Mouse (Mus musculus) testis, adult 2 months (tissue): ENCODE measurements around the gene Polh. TPM values are rescaled to one million over a fixed set of nuclear protein-coding genes. Genes with fewer than 3 reads are reported as not detected.

Experiments used
- H3K27ac ChIP-seq: fragments of 200-500 bp; 2 replicates; pipeline ENCODE4 v1.5.1; 2012; ENCODE audit warnings: low read depth, low read length; ENCODE audit not compliant: control insufficient read depth, insufficient read depth
- H3K27me3 ChIP-seq: fragments of 200-500 bp; 2 replicates; pipeline ENCODE4 v1.6.1; 2012; ENCODE audit warnings: mild to moderate bottlenecking, low read length, moderate library complexity; ENCODE audit not compliant: control insufficient read depth, insufficient read depth
- H3K36me3 ChIP-seq: fragments of 200-500 bp; 2 replicates; pipeline ENCODE4 v1.6.1; 2012; ENCODE audit warnings: mild to moderate bottlenecking, low read length; ENCODE audit not compliant: control insufficient read depth, insufficient read depth
- H3K4me1 ChIP-seq: fragments of 200-500 bp; 2 replicates; pipeline ENCODE4 v1.6.1; 2012; ENCODE audit warnings: low read length; ENCODE audit not compliant: control insufficient read depth, insufficient read depth
- H3K4me3 ChIP-seq: fragments of 200-500 bp; 2 replicates; pipeline ENCODE4 v1.5.1; 2012; ENCODE audit warnings: low read depth, mild to moderate bottlenecking, low read length, moderate library complexity, mixed read lengths; ENCODE audit not compliant: control insufficient read depth
- CTCF ChIP-seq: fragments of 200-500 bp; IDR thresholded peaks from 2 replicates; pipeline ENCODE4 v1.5.1; 2012; ENCODE audit warnings: low read depth, mild to moderate bottlenecking, inconsistent platforms, low read length, moderate library complexity; ENCODE audit not compliant: control insufficient read depth, insufficient read depth, insufficient replicate concordance
- POLR2A ChIP-seq: fragments of 200-500 bp; IDR thresholded peaks from 2 replicates; pipeline ENCODE4 v1.6.1; 2012; ENCODE audit warnings: low read depth, mild to moderate bottlenecking, inconsistent platforms, low read length, moderate library complexity; ENCODE audit not compliant: control insufficient read depth
- polyA plus RNA-seq: library from polyadenylated mRNA; depleted of rRNA; stranded (reverse); fragments of >200 nt; gene quantifications from 2 replicates; pipeline ENCODE4 v1.2.3, GENCODE M21; 2012

Gene Polh
- polyA plus RNA-seq, 1 experiment, result 8.1 TPM

- H3K36me3 ChIP-seq, result no peaks in the 10 kb centered on the region; the same call in 1 of the 2 replicates
Observed at GRCm38 (mm10) chr17:46162551-46162950, 39.9 kb downstream of the Polh start.

GRCm38 (mm10) chr17:46161710-46162109 lies 40.7 kb downstream of the Polh start:
- H3K27me3 ChIP-seq, result no peaks in the 10 kb centered on the region
- H3K27ac ChIP-seq, result peak overlapping the region; percentile 73
- H3K4me3 ChIP-seq, result peak overlapping the region; percentile 92
- TF ChIP-seq CTCF (no peak), POLR2A (no peak)
- peaks cover 6% of the 10 kb centered on the region for H3K4me1 ChIP-seq
- no peaks in the 10 kb centered on the region; the same call in 1 of the 2 replicates for H3K36me3 ChIP-seq

More at GRCm38 (mm10) chr17:46162551-46162950, 39.9 kb downstream of the Polh start:
- Histone ChIP-seq H3K4me1 (peaks cover 6% of the 10 kb centered on the region), H3K27ac (no peak overlapping the region), H3K4me3 (peak overlapping the region; percentile 32), H3K27me3 (no peaks in the 10 kb centered on the region)
- TF ChIP-seq CTCF, result no peak
- TF ChIP-seq POLR2A, result no peak

GRCm38 (mm10) chr17:46161179-46161578 lies 41.3 kb downstream of the Polh start:
- Histone ChIP-seq H3K27ac (peak overlapping the region; percentile 73), H3K4me1 (peaks cover 6% of the 10 kb centered on the region), H3K4me3 (peak overlapping the region; percentile 92), H3K36me3 (no peaks in the 10 kb centered on the region; the same call in 1 of the 2 replicates), H3K27me3 (no peaks in the 10 kb centered on the region)
- TF ChIP-seq POLR2A (no peak), CTCF (no peak)

- TF ChIP-seq POLR2A (peak; percentile 80), CTCF (no peak)
- Histone ChIP-seq H3K4me1 (peaks cover 6% of the 10 kb centered on the region), H3K27me3 (no peaks in the 10 kb centered on the region), H3K27ac (peak within 1 kb of the TSS; percentile 91), H3K4me3 (peak within 1 kb of the TSS; percentile 92), H3K36me3 (no peaks in the 10 kb centered on the region)
Observed at GRCm38 (mm10) chr17:46160686-46161085, 41.8 kb downstream of the Polh start, which contains the start of gene Gtpbp2. TSS of gene Gtpbp2 (plus strand) at chr17:46161032.

GRCm38 (mm10) chr17:46160090-46160662 lies 42.3 kb downstream of the Polh start:
- H3K27ac ChIP-seq, result peak overlapping the region; percentile 91
- peaks cover 6% of the 10 kb centered on the region for H3K4me1 ChIP-seq
- no peak for TF ChIP-seq POLR2A
- TF ChIP-seq CTCF, result no peak
- peak overlapping the region; percentile 92 for H3K4me3 ChIP-seq
- H3K36me3 ChIP-seq, result no peaks in the 10 kb centered on the region
- no peaks in the 10 kb centered on the region for H3K27me3 ChIP-seq

GRCm38 (mm10) chr17:46159236-46159635 lies 43.2 kb downstream of the Polh start:
- Histone ChIP-seq H3K36me3 (no peaks in the 10 kb centered on the region), H3K27ac (no peak overlapping the region), H3K4me1 (peaks cover 6% of the 10 kb centered on the region), H3K27me3 (no peaks in the 10 kb centered on the region), H3K4me3 (peak overlapping the region; percentile 92)
- TF ChIP-seq POLR2A (no peak; the same call in 1 of the 2 replicates), CTCF (no peak)

- Histone ChIP-seq H3K4me1 (peaks cover 8% of the 10 kb centered on the region), H3K27me3 (no peaks in the 10 kb centered on the region)
- TF ChIP-seq POLR2A (no peak), CTCF (no peak)
Observed at GRCm38 (mm10) chr17:46157131-46157530, 45.3 kb downstream of the Polh start.

GRCm38 (mm10) chr17:46156680-46157079 lies 45.8 kb downstream of the Polh start:
- no peak overlapping the region for H3K27ac ChIP-seq

More at GRCm38 (mm10) chr17:46157131-46157530, 45.3 kb downstream of the Polh start:
- H3K27ac ChIP-seq, result no peak overlapping the region
- H3K36me3 ChIP-seq, result no peaks in the 10 kb centered on the region
- no peak overlapping the region for H3K4me3 ChIP-seq

More at GRCm38 (mm10) chr17:46156680-46157079, 45.8 kb downstream of the Polh start:
- H3K27me3 ChIP-seq, result no peaks in the 10 kb centered on the region
- TF ChIP-seq CTCF (no peak), POLR2A (no peak)
- H3K36me3 ChIP-seq, result no peaks in the 10 kb centered on the region
- peaks cover 8% of the 10 kb centered on the region for H3K4me1 ChIP-seq
- no peak overlapping the region for H3K4me3 ChIP-seq
